Mouse (Mus musculus) embryonic fibroblast, embryonic 13.5 days (primary cell): ENCODE measurements around the gene Gpr157. TPM values are rescaled to one million over a fixed set of nuclear protein-coding genes. Genes with fewer than 3 reads are reported as not detected.
"Not testable (repeated sequence)": the region's sequence is repeated elsewhere in the genome, so short reads cannot be mapped to it uniquely, and the experiment has no call there.

Source experiments
- H3K27ac ChIP-seq: 2 replicates; pipeline ENCODE4 v1.5.1; 2012; ENCODE audit warnings: low read length, control low read depth, inconsistent platforms; ENCODE audit not compliant: insufficient read depth
- H3K4me1 ChIP-seq: 2 replicates; pipeline ENCODE4 v1.6.1; 2011; ENCODE audit warnings: low read length; ENCODE audit not compliant: control insufficient read depth, insufficient read depth
- H3K4me3 ChIP-seq: 2 replicates; pipeline ENCODE4 v1.5.1; 2011; ENCODE audit warnings: mild to moderate bottlenecking, control low read depth, low read length; ENCODE audit not compliant: insufficient read depth
- CTCF ChIP-seq: IDR thresholded peaks from 2 replicates; pipeline ENCODE4 v1.5.1; 2011; ENCODE audit warnings: mild to moderate bottlenecking, control low read depth, low read length, moderate library complexity, borderline replicate concordance; ENCODE audit not compliant: insufficient read depth
- POLR2A ChIP-seq: IDR thresholded peaks from 2 replicates; pipeline ENCODE4 v1.6.1; 2011; ENCODE audit warnings: low read depth, mild to moderate bottlenecking, control low read depth, low read length, moderate library complexity
- polyA plus RNA-seq: library from polyadenylated mRNA; stranded (reverse); fragments of >200 nt; gene quantifications from 2 replicates; pipeline ENCODE4 v1.2.4, GENCODE M21; 2011; ENCODE audit warnings: low read depth; ENCODE audit not compliant: missing spikeins, insufficient read length

Gpr157 gene
- polyA plus RNA-seq = 2.0 and 2.3 TPM in 2 replicates

DNA sequence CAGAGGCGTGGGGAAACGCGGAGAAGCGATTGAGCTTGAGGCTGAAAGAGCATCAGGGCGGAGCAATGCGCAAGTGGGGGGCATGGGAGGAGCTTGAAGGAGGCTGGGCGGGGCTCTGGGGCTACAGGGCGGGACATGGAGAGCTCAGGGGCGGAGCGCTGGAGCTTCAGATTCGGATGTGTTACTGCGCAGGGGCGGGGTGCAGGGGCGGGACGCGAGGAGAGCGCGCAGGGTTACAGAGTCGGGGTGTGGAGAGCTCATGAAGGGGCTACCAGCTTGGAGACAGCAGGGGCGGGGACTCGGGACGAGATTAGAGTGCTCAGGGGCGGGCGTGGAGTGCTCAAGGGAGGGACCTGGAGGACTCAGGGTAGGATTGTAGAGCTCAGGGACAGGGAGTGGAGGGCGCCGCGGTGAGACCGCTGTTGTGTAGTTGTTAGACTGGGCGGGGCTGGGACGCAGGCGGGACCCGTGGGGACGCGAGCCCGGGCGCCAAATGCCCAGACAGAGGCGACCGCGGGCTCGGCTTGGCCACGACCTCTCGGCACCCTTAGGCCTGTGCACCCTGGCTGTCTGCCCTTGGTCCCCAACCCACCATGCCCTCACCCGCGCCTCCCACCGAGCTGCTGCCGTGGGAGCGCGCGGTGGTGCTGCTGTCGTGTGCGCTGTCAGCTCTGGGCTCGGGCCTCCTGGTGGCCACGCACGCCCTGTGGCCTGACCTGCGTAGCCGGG, at the start of gene Gpr157:
Gpr157 (plus strand) TSS at position 205 of the 729 bp plus-strand sequence.
- H3K4me1 ChIP-seq = no peaks in the 10 kb centered on the region
- TF ChIP-seq POLR2A (peak; percentile 37; the same call in 1 of the 2 replicates), CTCF (no peak)
- H3K27ac ChIP-seq = no peak within 1 kb of the TSS
- peak within 1 kb of the TSS; percentile 49 for H3K4me3 ChIP-seq

- H3K4me1 ChIP-seq = no peaks in the 10 kb centered on the region
- TF ChIP-seq CTCF = no peak
- no peak for TF ChIP-seq POLR2A
- H3K4me3 ChIP-seq = no peak overlapping the region
Observed at GRCm38 (mm10) chr4:150038533-150038932, 48.6 kb upstream of the Gpr157 start.

DNA sequence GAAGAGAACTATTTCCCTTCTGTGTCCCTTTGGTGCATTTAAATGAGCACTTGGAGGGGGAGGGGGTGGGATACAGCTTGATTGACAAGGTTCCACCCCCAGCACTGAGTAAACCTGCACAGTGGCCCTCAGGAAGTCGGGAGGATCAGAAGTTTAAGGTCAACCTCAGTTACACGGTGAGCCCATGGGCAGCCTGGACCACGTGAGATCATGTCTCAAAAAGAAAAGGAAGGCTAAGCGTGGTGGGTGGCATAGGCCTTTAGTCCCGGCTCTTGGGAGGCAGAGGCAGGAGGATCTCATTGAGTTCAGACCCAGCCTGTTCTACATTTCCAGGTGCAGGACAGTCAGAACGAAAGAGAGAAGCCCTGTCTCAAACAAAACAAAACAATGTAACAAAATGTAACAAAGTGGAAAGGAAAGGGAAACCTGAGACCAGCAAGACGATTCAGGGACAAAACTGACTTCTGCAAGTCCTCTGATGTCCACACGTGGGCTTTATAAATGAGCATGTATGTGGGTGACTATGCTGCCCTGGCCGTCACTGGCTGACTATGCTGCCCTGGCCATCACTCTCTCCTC, 47.1 kb upstream of the Gpr157 start:
- no peak overlapping the region for H3K27ac ChIP-seq
- H3K4me3 ChIP-seq = no peak overlapping the region
- TF ChIP-seq CTCF (no peak), POLR2A (no peak)
- H3K4me1 ChIP-seq = no peaks in the 10 kb centered on the region

More at GRCm38 (mm10) chr4:150038533-150038932, 48.6 kb upstream of the Gpr157 start:
- no peak overlapping the region for H3K27ac ChIP-seq

- not testable (repeated sequence) for H3K4me3 ChIP-seq, H3K27ac ChIP-seq, H3K4me1 ChIP-seq
Observed at GRCm38 (mm10) chr4:150040856-150041255, 46.3 kb upstream of the Gpr157 start.

DNA sequence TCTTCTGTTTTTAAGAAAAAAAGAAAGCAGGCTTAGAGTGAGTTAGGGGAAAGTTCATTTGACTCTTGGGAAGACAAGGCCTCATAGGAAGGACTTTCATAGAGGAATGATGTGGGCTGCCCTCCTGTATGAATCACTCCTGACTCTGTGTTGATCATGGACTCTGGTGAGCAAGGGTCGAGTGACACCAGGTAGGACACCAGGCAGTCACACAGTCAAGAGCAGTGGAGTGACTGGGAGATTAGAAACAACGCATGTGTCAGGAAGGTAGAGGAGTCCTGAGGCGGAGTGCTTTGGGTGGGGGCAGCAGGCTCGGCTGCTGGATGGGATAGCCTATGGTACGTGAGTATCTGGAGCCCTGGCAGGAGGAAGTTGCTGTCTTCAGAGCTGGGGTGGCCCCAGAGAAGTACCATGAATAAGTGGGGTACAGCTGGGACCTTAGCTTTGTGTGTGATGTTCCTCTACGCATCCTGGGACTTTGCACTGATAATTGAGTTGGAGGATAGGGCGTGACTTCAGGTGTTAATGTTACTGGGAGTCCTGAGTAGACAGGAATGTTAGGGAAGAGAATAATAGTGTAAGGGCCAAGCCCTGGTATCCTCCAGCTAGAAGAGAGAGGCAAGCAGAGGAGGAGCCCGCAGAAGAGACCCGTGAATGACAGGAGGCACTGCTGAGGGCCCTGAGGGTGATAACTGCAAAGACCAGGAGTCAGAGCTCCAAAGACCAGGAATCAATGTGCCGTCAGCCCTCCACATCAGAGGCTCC, 45.6 kb upstream of the Gpr157 start:
- no peak overlapping the region for H3K27ac ChIP-seq
- H3K4me1 ChIP-seq = no peaks in the 10 kb centered on the region
- TF ChIP-seq POLR2A = no peak
- TF ChIP-seq CTCF = no peak
- no peak overlapping the region for H3K4me3 ChIP-seq

DNA sequence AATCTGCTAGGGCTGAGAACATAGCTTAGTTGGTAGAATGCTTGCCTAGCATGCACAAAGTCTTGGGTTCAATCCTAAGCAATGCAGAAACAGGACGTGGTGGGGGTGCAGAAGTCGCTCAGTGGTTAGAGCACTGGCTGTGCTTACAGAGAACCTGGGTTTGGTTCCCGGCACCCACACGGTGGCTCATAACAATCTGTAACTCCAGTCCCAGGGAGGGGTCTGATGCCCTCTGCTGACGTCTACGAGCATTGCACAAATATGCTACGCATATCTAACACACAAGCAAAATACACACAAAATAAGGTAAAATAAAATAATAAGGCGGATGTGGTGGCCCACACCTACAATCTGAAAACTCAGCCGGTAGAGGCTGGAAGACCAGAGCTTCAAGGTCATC, 43.6 kb upstream of the Gpr157 start:
- no peak overlapping the region for H3K4me3 ChIP-seq
- H3K27ac ChIP-seq = no peak overlapping the region
- H3K4me1 ChIP-seq = no peaks in the 10 kb centered on the region; the same call in 1 of the 2 replicates
- TF ChIP-seq CTCF (no peak), POLR2A (no peak)

DNA sequence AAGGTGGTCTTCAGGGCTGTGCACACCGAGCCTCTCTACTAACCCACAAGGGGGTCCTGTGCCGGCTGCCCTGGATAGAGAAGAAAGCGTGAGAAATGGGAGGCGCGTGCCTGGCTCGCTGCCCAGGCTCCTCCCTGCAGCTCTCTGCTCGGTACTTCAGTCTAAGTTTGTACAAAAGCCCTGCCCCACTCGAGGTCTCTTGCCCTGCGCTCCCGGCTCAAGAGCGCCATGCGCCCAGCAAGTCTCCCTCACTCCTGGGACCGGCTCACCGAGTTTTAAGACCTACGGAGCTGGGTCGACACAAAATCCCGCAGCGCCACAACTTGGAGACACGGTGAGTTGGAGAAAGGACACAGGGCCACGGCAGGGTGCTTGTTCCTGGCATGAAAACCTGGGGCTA, 39.1 kb upstream of the Gpr157 start:
- Histone ChIP-seq H3K27ac (peak overlapping the region; percentile 89), H3K4me3 (peak overlapping the region; percentile 72), H3K4me1 (no peaks in the 10 kb centered on the region; the same call in none of the 2 replicates)
- TF ChIP-seq CTCF (no peak), POLR2A (peak; percentile 96)

DNA sequence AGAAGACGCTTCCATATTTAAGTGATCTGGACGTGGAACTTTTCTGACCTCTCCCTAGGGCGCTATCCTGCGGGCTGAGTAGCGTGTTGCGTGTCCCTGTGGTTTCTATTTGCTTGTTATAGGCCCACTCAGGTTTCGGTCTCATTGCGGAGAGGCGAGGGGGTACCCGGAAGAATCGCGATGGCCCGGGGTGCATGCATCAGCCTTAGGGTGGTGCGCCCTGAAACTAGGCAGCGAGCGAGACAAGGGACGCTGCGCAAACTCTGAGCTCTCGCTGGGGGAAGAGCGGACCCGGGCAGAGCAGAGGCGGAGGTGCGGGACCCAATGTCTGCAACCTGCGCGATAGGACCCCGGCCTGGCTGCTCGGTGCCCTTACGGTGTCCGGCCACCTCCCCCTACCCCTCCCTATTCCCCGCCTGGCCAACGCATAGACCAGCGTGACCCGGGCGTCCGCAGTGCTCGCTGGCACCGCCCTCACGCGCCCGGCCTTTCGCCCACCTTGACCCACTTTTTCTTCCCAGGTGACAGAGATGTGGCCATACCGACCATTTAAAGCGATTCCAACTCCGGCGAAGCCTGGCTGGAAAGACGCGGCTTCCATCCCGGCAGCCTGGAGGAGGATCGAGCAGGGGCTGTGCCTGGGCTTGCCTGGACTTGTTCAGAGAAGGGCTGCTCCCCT, 38.5 kb upstream of the Gpr157 start:
- TF ChIP-seq CTCF = no peak
- 0 out of 2 replicates have a peak, but pooled peaks have one; percentile 22 for TF ChIP-seq POLR2A
- Histone ChIP-seq H3K4me1 (no peaks in the 10 kb centered on the region; the same call in none of the 2 replicates), H3K4me3 (peak overlapping the region; percentile 72), H3K27ac (peak overlapping the region; percentile 89)

DNA sequence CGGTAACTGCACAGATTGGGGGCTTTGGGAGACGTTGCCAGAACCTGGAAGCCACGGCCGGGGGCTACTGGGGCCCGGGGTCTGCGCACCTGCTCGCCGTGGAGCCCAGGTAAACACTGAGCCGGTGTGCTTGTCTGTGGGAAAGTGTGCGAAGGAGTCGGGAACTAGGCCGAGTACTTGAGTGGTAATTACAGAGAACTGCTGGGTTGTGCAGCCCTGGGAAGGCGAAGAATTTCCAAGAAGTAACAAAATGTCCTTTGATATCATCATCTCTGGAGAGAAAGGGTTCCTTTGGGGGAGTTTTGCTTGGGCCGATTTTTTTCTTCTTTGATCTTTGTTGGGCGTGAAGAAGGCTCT, 38.0 kb upstream of the Gpr157 start:
- H3K4me3 ChIP-seq = peak overlapping the region; percentile 72
- peaks cover 2% of the 10 kb centered on the region for H3K4me1 ChIP-seq
- peak overlapping the region; percentile 89 for H3K27ac ChIP-seq
- TF ChIP-seq CTCF (no peak), POLR2A (no peak)
